Mouse (Mus musculus): ENCODE measurements around the gene Slc50a1.

DNA sequence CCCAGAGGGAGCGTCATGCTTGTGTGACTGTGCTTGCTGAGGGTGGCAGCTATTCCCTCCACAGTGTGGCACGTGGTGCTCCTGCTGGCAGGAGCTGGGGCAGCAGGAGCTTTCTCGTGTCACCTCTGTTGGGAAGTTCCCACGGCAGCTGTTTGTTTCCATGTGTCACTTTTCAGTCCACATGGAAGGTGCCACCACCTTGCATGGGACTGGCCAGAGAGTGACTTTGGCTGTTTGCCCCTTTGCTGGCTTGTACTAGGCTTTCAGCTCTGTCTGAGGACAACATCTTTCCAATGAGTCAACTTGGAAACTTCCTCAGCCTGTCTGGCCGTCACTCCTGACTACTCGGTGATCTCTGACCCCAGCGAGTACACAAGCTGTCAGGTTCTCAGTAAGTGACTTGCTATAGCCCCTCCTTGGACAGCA lies 18.1 kb upstream of the Slc50a1 start:
- TF ChIP-seq POLR2AphosphoS2 (IDR thresholded peaks at IDR 0.05; ENCODE audit: insufficient read length, low read depth) = no peak
- no peak for TF ChIP-seq USF1 (IDR thresholded peaks at IDR 0.05; ENCODE audit: low read depth)
- TF ChIP-seq POLR2A (IDR thresholded peaks at IDR 0.05; ENCODE audit: insufficient read length, low read depth) = no peak
- TF ChIP-seq CEBPB (IDR thresholded peaks at IDR 0.05; ENCODE audit: insufficient read depth, poor library complexity, severe bottlenecking) = no peak
- TF ChIP-seq MAX (IDR thresholded peaks at IDR 0.05; ENCODE audit: low read depth) = no peak
- no peak for TF ChIP-seq E2F4 (IDR thresholded peaks at IDR 0.05; ENCODE audit: insufficient read depth)
- no peak for TF ChIP-seq TCF3 (IDR thresholded peaks at IDR 0.05; ENCODE audit: insufficient read length, low read depth)
- TF ChIP-seq SRF (IDR thresholded peaks at IDR 0.05; ENCODE audit: control insufficient read depth, insufficient read length, low read depth) = no peak
- TF ChIP-seq TCF12 (IDR thresholded peaks at IDR 0.05; ENCODE audit: insufficient read depth, poor library complexity, severe bottlenecking) = no peak
- no peak for TF ChIP-seq MYOG (IDR thresholded peaks at IDR 0.05; ENCODE audit: control insufficient read depth in 1 of 3, insufficient read depth in 1 of 3, insufficient read length in 2 of 3, low read depth in 2 of 3)
- TF ChIP-seq MYOD1 (IDR thresholded peaks at IDR 0.05; ENCODE audit: control insufficient read depth in 1 of 3, insufficient read length in 2 of 3, low read depth in 2 of 3) = no peak

Data from myocyte (in vitro differentiated cells).